Mouse (Mus musculus) C2C12 (cell line): ENCODE measurements at regions not wholly inside any gene's neighbourhood (a gene's known extent, or its start where the extent isn't known, plus 50 kb on each side); places are given as distances from the start of the nearest gene placed in this dataset.

ENCODE experiments used
- CTCF ChIP-seq: IDR thresholded peaks from one replicate; pipeline ENCODE4 v1.5.1; 2011; ENCODE audit not compliant: control insufficient read depth, insufficient read depth, insufficient read length
- MYOD1 ChIP-seq: IDR thresholded peaks from one replicate; pipeline ENCODE4 v1.6.1; 2011; ENCODE audit warnings: low read depth; ENCODE audit not compliant: control insufficient read depth, insufficient read length
- USF1 ChIP-seq: IDR thresholded peaks from one replicate; pipeline ENCODE4 v1.6.1; 2011; ENCODE audit warnings: low read depth, mild to moderate bottlenecking, control low read depth, moderate library complexity

DNA sequence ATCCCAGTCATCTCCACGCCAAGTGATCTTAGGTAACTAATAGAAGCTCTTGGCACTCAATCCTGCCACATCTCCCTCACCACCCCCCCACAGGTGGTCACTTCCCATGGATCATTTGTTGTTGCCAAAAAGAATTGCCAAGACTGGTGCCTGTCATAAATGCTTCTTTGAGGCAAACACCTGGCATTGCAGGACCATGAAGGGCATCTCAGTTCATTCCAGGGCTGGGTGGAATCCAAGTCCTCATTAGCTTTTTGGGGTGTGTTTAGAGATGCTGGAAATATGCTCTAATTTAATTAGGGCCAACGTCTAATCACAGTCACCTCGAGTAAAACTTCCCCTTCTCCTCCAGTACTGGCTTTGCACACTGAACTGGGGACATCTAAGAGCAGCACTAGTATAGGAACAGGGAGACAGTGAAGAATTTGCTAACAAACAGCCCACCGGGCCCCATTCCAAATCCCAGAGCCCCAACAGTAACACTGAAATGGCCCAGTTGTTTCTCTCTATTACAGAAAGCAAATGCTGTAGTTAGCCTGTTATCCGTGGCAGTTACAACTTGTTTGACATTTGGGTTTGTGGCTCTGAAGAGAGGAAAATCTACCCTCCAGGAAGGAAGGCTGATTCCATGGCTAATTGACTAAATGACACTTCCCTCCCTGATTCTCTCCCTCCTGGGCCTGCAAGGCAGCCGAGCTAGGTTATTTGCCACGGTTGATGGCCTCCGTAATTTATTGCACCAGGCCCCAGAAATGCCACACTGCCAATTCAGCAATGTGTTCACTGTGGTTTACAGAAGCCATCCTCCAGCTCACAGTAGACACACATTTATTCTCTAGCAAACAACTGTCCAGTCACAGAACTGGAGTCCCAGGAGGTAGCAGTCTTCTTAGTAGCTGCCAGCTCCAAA, 164.2 kb upstream of the Bdnf start:
- no peak for TF ChIP-seq USF1
- TF ChIP-seq CTCF = no peak
- TF ChIP-seq MYOD1 = no peak
